Mouse (Mus musculus) cerebellum, adult 2 months (tissue): ENCODE measurements around the gene Cisd1.

ENCODE experiments used
- CTCF ChIP-seq: fragments of 200-500 bp; IDR thresholded peaks from 2 replicates; pipeline ENCODE4 v1.5.1; 2011; ENCODE audit warnings: low read depth, mild to moderate bottlenecking, control low read depth, low read length, moderate library complexity, borderline replicate concordance; ENCODE audit not compliant: insufficient read depth
- POLR2A ChIP-seq: fragments of 200-500 bp; IDR thresholded peaks from 2 replicates; pipeline ENCODE4 v1.6.1; 2011; ENCODE audit warnings: low read length, control low read depth, borderline replicate concordance; ENCODE audit not compliant: insufficient read depth

DNA sequence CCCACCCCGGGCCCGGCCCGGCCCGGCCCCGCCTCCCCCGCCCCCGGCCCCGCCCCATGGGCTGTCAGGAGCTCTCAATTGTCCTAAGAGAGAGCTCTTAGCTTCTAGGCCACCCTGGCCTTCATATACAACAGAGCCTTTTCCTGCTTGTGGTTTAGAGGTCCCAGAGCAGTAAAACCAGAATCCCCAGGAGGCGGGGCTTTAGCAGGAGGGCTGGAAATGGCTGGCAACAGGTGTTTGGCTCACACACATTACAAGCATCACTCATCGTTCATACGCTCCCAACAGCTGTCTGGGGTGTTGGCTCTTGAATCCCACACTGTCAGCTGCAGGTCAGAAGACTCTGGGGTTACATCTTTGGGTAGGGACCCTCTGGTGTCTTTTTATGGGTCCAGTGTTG is 52.5 kb downstream of the Cisd1 start:
- TF ChIP-seq CTCF (no peak), POLR2A (no peak)
